Mouse (Mus musculus) right cerebral cortex, postnatal 36 days (tissue): ENCODE results near the gene Runx2.

Experiments
- DNase-seq, 2 experiments: peaks; one replicate each; pipeline ENCODE4 v3.0.0; 2022; ENCODE audit warnings: low spot score in 2 of 2, mixed read lengths in 1 of 2

Gene Runx2

DNA sequence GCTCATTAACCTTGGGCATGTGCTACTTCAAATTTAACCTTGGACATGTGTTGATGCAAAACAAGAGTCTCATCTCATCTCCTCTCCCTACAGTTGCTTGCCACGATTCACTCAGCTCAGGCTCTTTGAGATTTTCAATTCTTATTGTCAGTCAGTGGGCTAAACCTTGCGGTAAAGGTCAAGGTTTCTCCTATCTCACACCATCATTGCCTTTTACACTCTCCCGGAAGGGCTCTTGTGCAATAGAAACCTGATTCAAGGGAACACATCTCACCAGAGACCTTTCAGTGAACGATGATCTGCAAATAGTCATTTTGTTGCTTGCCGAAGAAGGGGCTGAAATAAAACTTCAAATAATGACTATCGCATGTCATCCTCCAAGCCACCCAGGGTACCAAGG is 354.4 kb downstream of the Runx2 start:
- DNase-seq = no peak

- DNase-seq = no peak
Observed at GRCm38 (mm10) chr17:44459029-44459428, 355.6 kb downstream of the Runx2 start.

DNA sequence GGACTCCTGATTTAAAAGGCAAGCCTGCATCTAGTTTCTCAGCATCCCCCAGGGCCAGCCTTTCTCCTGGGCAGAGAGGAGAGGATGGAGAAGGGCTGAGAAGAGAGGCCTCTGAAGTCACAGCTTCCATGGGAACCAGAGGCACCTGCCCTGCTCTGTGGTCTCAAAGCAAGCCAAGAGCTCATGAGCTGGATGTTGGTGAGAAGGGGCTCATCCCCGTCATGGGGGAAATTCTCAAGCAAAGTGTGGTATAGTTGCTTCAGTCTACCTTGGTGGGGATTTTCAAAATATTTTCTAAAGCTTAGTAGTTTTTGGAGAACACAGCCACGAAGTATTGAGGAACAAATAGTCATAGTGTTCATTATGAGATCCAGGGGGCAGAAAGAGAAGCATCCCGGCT is 357.9 kb downstream of the Runx2 start:
- DNase-seq = no peak

DNA sequence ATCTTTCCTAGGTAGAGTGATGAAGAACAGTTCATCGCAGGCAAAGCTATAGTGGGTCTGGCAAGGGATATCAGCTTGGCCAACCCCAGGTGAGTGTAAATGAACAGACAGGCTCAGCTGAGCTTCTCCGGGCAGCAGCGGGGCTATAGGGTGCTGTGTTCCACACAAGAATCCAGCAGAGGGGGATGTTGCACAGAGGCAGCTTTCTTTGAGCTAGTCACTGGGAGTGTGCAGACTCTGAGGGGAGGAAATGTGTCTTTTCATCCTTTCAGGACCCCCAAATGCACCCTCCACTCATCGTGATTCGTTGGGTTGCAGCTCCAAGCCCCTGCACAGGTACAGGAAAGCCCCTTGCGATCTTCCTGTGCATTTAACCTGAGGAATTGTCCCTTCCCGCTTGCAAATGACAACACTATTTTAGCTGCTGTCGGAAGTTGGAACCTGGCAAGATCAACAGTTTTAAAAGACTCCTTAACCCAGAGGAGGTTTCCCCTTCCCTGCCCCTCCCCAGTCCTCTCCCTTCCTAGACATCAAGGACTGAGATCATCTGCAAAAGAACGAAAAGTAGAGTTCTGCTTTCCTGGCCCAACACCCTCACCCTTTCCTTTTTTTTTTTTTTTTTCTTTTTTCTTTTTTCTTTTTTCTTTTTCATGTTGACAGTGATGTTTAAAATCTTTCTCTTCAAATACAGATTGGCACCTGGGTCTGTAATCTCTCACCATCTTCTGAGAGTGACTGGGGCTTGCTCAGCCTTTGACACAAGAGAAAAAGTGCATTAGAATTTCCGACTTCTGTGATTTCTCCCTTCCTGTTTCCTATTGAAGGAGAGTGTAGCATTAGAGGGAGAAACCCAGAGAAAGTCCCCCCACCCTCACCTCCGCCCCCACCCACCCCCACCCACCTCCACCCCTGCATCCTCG is 358.7 kb downstream of the Runx2 start:
- DNase-seq = peak; percentile 32 to 39

DNA sequence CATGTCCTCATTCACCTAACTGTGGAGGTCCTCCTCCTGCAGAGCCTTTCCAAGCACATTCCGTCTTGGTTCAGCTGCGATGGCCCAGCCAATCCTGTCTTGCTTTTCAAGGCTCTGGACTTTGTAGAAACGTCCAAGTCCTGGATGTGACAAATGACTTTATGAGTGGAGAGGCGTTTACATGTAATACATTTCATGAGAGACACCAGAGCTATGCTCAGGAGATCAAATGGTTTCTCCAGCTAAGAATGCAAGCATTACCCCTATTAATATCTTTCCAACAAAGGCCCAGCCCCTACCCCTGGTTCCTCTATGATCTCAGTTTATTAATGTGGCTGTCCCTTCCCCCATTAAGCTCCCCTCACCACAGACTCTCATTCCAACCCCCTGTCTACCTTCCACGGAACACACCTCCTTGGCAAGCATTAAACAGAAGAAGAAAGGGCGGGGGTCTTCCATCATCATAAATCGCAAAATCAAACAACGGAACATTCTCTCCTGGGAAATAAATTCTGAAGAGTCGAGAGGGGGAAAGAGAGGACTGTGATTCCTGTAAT is 364.6 kb downstream of the Runx2 start:
- no peak for DNase-seq
